Mouse (Mus musculus) liver, embryonic 13.5 days (tissue): ENCODE results near the gene Prnd. TPM values are rescaled to one million over a fixed set of nuclear protein-coding genes. Genes with fewer than 3 reads are reported as not detected.

Experiments
- ATAC-seq: fragments of 200-750 bp; cut with Nextera tagmentation; 2 replicates; pipeline ENCODE4 v1.8.0; 2017; ENCODE audit warnings: low read depth, mild to moderate bottlenecking, moderate number of reproducible peaks, moderate library complexity
- DNase-seq: peaks from one replicate; pipeline ENCODE4 v3.0.0; 2022
- H3K27ac ChIP-seq: fragments of 300-500 bp; sonication (generic); 2 replicates; pipeline ENCODE4 v1.5.1; 2015; ENCODE audit warnings: moderate library complexity, mild to moderate bottlenecking, inconsistent platforms
- H3K27me3 ChIP-seq: fragments of 300-500 bp; sonication (generic); 2 replicates; pipeline ENCODE4 v1.6.1; 2015; ENCODE audit warnings: mild to moderate bottlenecking, inconsistent platforms
- H3K36me3 ChIP-seq: fragments of 300-500 bp; sonication (generic); 2 replicates; pipeline ENCODE4 v1.6.1; 2015; ENCODE audit warnings: mild to moderate bottlenecking, inconsistent platforms
- H3K4me1 ChIP-seq: fragments of 300-500 bp; sonication (generic); replicated peaks from 2 replicates; pipeline ENCODE4 v1.6.1; 2015; ENCODE audit warnings: inconsistent platforms
- H3K4me2 ChIP-seq: fragments of 300-500 bp; sonication (generic); 2 replicates; pipeline ENCODE4 v1.6.1; 2015; ENCODE audit warnings: inconsistent platforms, mild to moderate bottlenecking, moderate library complexity
- H3K4me3 ChIP-seq: fragments of 300-500 bp; sonication (generic); replicated peaks from 2 replicates; pipeline ENCODE4 v1.5.1; 2015; ENCODE audit warnings: mild to moderate bottlenecking, inconsistent platforms
- H3K9ac ChIP-seq: fragments of 300-500 bp; sonication (generic); 2 replicates; pipeline ENCODE4 v1.6.1; 2015; ENCODE audit warnings: mild to moderate bottlenecking, inconsistent platforms
- H3K9me3 ChIP-seq: fragments of 300-500 bp; sonication (generic); replicated peaks from 2 replicates; pipeline ENCODE4 v1.6.1; 2016; ENCODE audit warnings: inconsistent platforms
- WGBS: fragments of 180-500 bp; shearing (Covaris S2); methylation state at CpG from one replicate; pipeline ENCODE4 v1.1.7; 2015; ENCODE audit not compliant: insufficient replicate concordance; 5-methylcytosine and 5-hydroxymethylcytosine counted together
- polyA plus RNA-seq: library from polyadenylated mRNA; unstranded; fragments of >200 nt; fragmentation: Nextera tagmentation; extraction: Ambion mirVana; gene quantifications from 2 replicates; pipeline ENCODE4 v1.2.1, GENCODE M21; 2015

Gene Prnd
- polyA plus RNA-seq, 1 experiment from 2014 or later: 0.45 TPM

DNA sequence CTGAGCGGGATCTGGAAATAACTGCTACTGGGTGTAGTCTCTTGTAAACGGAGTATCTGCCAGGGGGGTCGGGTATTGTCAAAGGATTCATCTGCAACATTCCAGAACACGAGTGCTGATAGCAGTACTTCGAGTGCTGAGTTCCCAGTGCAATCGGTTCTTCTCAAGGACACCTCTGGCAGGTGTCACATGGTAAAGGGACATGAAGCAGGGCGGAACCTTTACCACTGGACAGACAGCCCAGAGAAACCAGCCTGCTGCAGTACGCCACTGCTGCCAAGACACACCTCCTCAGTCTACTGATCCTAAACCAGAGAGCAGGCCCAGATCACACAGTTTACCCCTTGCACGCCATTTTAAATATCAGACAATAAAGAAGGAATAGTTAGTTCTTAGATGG, 4.2 kb downstream of the Prnd start:
- ATAC-seq (no peak), DNase-seq (no peak)
- no peak overlapping the region for H3K27ac ChIP-seq
- no peaks in the 10 kb centered on the region for H3K9me3 ChIP-seq
- H3K4me1 ChIP-seq: peaks cover 14% of the 10 kb centered on the region
- peak overlapping the region; percentile 36 for H3K4me3 ChIP-seq
- no peak overlapping the region for H3K9ac ChIP-seq
- peak overlapping the region; percentile 58 for H3K4me2 ChIP-seq
- no peaks in the 10 kb centered on the region for H3K36me3 ChIP-seq
- 51% methylated on average over 9 of the region's 9 CpGs for WGBS
- H3K27me3 ChIP-seq: peaks cover 52% of the 10 kb centered on the region

DNA sequence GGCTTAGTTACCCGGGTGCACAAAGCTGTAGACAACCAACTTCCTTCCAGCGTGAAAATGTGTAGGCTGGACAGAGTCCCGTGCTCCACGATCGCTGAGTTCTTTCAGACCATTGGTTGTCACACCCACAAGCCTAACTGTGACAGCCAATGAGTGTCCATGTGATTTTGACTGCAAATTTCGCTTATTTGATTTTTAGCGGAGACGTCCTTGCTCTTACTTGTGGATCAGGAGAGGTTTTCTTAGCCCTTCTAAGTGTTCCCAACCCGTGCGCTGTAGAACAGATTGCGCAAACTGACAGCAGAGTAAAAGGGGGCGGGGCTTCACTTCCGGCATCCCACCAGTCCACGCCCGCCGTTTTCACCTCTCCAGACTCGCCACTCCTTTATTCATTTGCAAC, 4.6 kb downstream of the Prnd start:
- peak overlapping the region; percentile 36 for H3K4me3 ChIP-seq
- 3% methylated on average over 17 of the region's 17 CpGs for WGBS
- DNase-seq: no peak
- H3K36me3 ChIP-seq: no peaks in the 10 kb centered on the region
- peak overlapping the region; percentile 58 for H3K4me2 ChIP-seq
- no peaks in the 10 kb centered on the region for H3K9me3 ChIP-seq
- H3K4me1 ChIP-seq: peaks cover 14% of the 10 kb centered on the region
- no peak overlapping the region for H3K9ac ChIP-seq
- ATAC-seq: peak; percentile 51; the same call in 1 of the 2 replicates
- no peak overlapping the region for H3K27ac ChIP-seq
- H3K27me3 ChIP-seq: peaks cover 48% of the 10 kb centered on the region

DNA sequence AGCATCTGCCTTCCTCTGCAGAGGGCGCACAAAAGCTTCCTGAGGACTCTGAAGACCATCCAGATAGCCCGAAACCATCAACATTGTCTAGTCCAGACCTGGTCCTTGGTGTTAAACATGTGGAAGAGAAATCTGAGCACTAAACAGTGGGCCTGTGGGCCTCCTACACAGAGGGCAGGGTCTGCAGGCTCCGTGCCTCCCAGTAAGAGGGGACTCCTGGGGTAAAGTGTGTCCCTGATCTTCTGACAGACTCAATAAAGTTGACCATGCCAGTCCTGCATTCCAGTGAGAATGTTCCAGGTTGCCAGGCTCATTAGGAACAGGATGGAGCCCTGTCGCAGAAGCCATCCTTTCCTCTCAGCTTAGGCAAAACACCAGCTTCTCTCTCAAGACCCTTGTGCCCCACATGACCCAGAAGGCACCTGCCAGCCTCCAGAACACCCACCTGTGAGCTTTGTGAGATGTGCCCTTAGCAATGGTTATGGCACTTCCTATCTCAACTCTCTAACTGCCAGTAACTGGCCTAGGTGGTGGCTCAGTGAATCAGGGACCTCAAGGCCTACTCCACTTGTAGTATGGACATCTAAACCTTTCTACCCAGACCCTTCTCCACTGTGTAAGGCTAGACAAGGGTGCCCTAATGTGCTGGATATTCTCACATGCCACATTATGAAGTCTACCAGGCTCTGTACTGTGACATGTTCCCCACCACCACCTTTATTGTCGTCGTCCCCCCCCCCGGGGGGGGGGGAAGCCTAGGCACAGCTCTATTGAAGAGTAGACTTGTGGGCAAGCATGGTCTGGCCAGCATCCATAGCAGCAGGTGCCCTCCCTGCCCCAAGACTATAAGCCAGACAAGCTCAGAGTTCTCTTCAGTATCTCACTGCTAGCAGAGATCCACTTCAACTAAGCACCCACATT, 5.9 kb downstream of the Prnd start:
- DNase-seq (no peak), ATAC-seq (no peak)
- no peak overlapping the region for H3K4me3 ChIP-seq
- H3K4me2 ChIP-seq: no peak overlapping the region
- no peaks in the 10 kb centered on the region for H3K9me3 ChIP-seq
- H3K27me3 ChIP-seq: peaks cover 36% of the 10 kb centered on the region
- peaks cover 14% of the 10 kb centered on the region for H3K4me1 ChIP-seq
- no peak overlapping the region for H3K9ac ChIP-seq
- no peaks in the 10 kb centered on the region for H3K36me3 ChIP-seq
- H3K27ac ChIP-seq: no peak overlapping the region
- WGBS: 63% methylated on average over 7 of the region's 7 CpGs

DNA sequence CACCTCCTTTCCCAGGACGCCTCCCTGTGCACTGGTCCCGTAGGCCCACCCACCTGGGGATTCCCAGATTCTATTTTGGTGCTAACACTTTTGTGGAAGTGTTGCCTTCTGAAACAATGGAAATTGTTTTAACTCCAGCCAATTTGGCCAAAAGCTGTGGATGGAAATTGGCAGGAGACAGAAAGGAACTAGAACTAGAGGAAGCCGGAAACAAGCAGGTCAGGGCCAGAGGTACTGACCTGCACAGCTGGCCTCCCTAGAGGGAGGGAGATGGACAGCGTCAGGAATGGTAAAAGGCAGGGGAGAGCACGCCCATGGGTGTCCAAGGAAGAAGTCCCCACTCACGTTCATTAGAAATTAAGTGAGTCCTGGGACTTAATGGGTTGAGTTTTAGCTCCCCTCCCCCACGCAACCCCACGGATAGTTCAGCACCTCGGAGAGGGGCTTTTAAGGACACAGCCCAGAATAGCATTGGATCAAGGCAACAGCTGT, 7.1 kb downstream of the Prnd start:
- Histone ChIP-seq H3K9me3 (no peaks in the 10 kb centered on the region), H3K36me3 (no peaks in the 10 kb centered on the region), H3K4me1 (peaks cover 14% of the 10 kb centered on the region), H3K9ac (no peak overlapping the region), H3K27me3 (peaks cover 25% of the 10 kb centered on the region), H3K4me3 (no peak overlapping the region), H3K27ac (no peak overlapping the region), H3K4me2 (no peak overlapping the region)
- DNase-seq (no peak), ATAC-seq (no peak)
- WGBS: 42% methylated on average over 9 of the region's 9 CpGs

DNA sequence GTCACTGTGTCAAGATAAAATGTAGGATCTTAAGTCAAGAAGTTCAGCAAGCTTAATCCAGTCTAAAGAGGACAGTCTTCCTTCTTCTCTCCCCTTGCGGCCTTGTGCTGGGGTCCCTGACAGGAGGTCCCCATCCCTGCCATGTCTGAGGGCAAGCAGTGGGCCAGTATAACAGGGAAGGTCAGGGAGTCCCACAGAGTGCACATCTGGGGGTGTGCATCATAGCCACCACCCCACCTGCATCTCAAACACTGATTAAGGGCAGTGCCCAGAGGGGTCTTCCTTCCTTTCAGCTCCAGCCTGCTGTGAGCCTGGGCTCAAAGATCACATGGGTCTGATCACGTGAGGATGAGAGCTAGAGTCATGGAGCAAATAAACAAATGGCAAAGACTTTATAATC, 11.0 kb downstream of the Prnd start:
- DNase-seq (no peak), ATAC-seq (no peak)
- WGBS: 57% methylated on average over 2 of the region's 2 CpGs
- H3K4me1 ChIP-seq: no peaks in the 10 kb centered on the region
- H3K4me2 ChIP-seq: no peak overlapping the region
- no peak overlapping the region for H3K27ac ChIP-seq
- H3K4me3 ChIP-seq: no peak overlapping the region
- H3K27me3 ChIP-seq: no peaks in the 10 kb centered on the region
- H3K9me3 ChIP-seq: no peaks in the 10 kb centered on the region
- no peaks in the 10 kb centered on the region for H3K36me3 ChIP-seq
- H3K9ac ChIP-seq: no peak overlapping the region

DNA sequence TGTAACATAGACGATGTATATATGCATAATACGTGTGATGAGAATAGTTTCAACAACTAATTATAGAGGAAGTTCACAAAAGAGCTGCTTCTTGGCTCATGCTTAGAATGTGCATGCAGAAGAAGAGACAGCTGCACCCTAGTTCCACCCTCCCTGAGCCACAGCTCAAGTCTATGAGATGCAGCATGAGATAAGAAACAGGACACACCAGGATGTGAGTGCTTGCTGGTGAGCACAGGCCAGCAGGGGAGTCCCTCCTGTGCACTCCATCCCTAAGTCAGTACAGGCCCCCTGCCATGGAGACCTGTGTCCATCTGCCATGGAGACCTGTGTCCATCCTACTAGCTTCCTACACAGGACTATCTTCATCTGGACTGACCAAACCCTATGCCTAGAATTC, 19.9 kb downstream of the Prnd start:
- no peak for ATAC-seq
- H3K27me3 ChIP-seq: no peaks in the 10 kb centered on the region
- H3K27ac ChIP-seq: no peak overlapping the region
- no peaks in the 10 kb centered on the region for H3K9me3 ChIP-seq
- no peaks in the 10 kb centered on the region for H3K4me1 ChIP-seq
- 82% methylated on average over 2 of the region's 2 CpGs for WGBS
- H3K4me2 ChIP-seq: no peak overlapping the region
- no peaks in the 10 kb centered on the region for H3K36me3 ChIP-seq
- DNase-seq: no peak
- no peak overlapping the region for H3K9ac ChIP-seq
- H3K4me3 ChIP-seq: no peak overlapping the region

DNA sequence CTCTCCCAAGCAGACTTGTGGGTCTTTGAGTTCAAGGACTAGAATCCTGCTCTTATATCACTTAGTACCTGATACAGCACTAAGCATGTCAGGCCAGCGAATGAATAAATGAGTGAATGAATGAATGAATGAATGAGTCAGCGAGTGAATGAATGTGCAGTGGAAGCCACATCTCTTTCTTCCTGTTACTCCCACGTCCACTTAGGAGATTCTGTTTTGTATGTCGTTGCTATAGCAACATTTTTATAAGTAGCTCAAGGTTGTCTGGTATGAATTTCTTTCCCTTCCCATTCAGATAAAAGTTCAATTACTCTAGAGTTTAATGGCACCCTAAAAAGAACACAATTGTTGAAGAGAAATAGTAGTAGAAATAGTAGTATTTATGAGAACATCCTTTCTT, 20.4 kb downstream of the Prnd start:
- DNase-seq (no peak), ATAC-seq (no peak)
- H3K4me2 ChIP-seq: no peak overlapping the region
- no peaks in the 10 kb centered on the region for H3K36me3 ChIP-seq
- no peak overlapping the region for H3K9ac ChIP-seq
- H3K9me3 ChIP-seq: no peaks in the 10 kb centered on the region
- no peak overlapping the region for H3K27ac ChIP-seq
- no peak overlapping the region for H3K4me3 ChIP-seq
- H3K27me3 ChIP-seq: no peaks in the 10 kb centered on the region
- H3K4me1 ChIP-seq: no peaks in the 10 kb centered on the region
- WGBS: 57% methylated on average over 4 of the region's 4 CpGs

DNA sequence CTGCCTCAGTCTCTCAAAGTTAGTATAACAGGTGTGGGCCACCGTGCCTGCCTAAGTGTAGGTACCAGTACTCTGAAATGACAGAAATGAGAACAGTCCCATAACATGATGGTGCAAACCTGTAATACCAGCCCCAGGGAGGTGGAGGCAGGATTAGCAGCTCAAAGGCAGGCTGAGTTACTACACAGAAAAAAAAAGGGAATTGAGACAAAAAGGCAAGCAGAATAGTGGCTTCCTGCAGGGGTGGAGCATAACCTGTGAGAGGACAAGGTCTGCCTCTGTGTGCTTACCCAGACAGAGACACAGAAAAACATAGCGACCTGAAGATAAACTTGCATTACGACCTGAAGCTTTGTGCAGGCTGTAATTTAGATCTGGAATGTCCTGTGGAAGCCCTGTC, 26.0 kb downstream of the Prnd start:
- H3K4me3 ChIP-seq: no peak overlapping the region
- H3K4me2 ChIP-seq: no peak overlapping the region
- 53% methylated on average over 3 of the region's 3 CpGs for WGBS
- no peak overlapping the region for H3K27ac ChIP-seq
- no peaks in the 10 kb centered on the region for H3K27me3 ChIP-seq
- no peaks in the 10 kb centered on the region for H3K9me3 ChIP-seq
- no peak for ATAC-seq
- no peak for DNase-seq
- H3K36me3 ChIP-seq: no peaks in the 10 kb centered on the region
- no peak overlapping the region for H3K9ac ChIP-seq
- H3K4me1 ChIP-seq: no peaks in the 10 kb centered on the region

DNA sequence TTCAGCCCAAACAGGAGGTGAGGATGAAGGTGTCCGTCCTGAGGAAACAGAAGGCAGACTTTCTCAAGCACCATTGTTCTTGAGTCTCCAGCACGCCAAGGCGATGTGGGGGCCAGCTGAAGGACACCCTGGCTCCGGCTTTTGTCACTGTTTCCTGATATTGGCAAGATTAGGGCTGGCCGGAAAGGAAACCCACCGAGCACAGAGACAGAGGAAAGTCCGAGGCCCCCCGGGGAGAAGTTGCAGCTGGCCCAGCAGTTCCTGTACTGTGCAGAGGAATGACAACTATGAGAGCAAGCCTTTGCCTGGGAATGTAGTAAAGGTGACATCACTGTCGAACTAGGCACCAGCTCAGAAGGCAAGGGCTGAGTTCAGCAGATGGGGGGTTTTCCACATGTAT, 30.2 kb downstream of the Prnd start:
- no peak overlapping the region for H3K4me3 ChIP-seq
- no peaks in the 10 kb centered on the region for H3K36me3 ChIP-seq
- no peaks in the 10 kb centered on the region for H3K4me1 ChIP-seq
- no peak overlapping the region for H3K27ac ChIP-seq
- WGBS: 12% methylated on average over 9 of the region's 9 CpGs
- H3K9ac ChIP-seq: no peak overlapping the region
- no peaks in the 10 kb centered on the region for H3K27me3 ChIP-seq
- H3K4me2 ChIP-seq: no peak overlapping the region
- DNase-seq: no peak
- no peaks in the 10 kb centered on the region for H3K9me3 ChIP-seq
- no peak for ATAC-seq

DNA sequence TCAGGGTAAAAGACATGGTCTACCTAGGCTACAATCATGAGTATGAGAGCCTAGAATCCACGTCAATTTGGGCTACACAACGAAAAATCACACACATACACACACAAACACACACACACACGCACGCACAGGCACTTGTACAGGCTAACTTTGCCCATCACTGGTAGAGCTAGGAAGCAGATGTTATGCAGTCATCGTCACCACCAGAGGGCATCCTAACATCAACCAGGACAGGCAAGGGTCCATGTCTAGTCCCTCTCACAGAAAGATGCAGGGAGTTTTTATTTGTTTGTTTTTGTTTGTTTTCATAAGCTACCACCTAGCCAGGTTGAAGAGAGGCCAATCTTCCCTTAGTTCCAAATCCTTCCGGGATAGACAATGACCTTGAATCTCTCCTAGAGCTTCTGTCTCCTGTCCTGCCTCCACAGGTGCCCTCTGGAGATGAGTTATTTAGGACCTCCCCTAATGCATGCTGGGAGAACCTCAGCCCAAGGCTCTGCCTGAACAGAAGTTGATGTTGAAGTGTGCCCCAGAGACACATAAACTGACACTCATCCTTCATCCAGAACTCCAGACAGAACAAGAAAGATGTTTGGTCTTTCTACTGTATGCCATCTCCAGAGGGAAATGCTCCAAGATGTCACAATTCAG, 32.0 kb downstream of the Prnd start:
- ATAC-seq (no peak), DNase-seq (no peak)
- Histone ChIP-seq H3K4me1 (no peaks in the 10 kb centered on the region), H3K36me3 (no peaks in the 10 kb centered on the region), H3K9me3 (no peaks in the 10 kb centered on the region), H3K4me2 (no peak overlapping the region), H3K4me3 (no peak overlapping the region), H3K27ac (no peak overlapping the region), H3K9ac (no peak overlapping the region), H3K27me3 (no peaks in the 10 kb centered on the region)
- 10% methylated on average over 6 of the region's 6 CpGs for WGBS

DNA sequence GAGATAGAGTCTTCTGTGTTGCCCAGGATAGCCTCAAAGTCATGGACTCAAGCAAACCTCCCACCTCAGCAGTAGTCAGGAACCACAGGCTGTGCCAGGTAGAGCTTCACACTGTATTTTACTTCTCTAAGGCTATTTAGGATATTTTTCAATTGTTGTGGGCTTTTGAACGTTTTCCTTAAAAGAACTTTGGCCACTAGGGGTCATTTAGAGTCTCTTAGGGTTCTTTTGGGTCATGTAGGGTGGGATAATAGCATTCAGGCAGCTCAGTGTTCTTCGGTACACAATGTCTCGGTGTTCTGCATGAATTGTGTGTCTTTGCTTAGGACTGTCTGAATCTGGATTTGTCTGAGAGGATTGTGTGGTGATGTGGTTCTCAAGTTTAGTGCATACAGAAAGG, 37.3 kb downstream of the Prnd start:
- no peaks in the 10 kb centered on the region for H3K9me3 ChIP-seq
- ATAC-seq (no peak), DNase-seq (no peak)
- H3K36me3 ChIP-seq: no peaks in the 10 kb centered on the region
- 35% methylated on average over 3 of the region's 3 CpGs for WGBS
- H3K27ac ChIP-seq: no peak overlapping the region
- H3K4me3 ChIP-seq: no peak overlapping the region
- peaks cover 4% of the 10 kb centered on the region for H3K4me1 ChIP-seq
- no peaks in the 10 kb centered on the region for H3K27me3 ChIP-seq
- no peak overlapping the region for H3K9ac ChIP-seq
- no peak overlapping the region for H3K4me2 ChIP-seq
